Mouse (Mus musculus) liver, embryonic 12.5 days (tissue): ENCODE data around the gene Scube2. TPM values are rescaled to one million over a fixed set of nuclear protein-coding genes. Genes with fewer than 3 reads are reported as not detected.

Experiments used
- ATAC-seq: fragments of 200-750 bp; cut with Nextera tagmentation; 2 replicates; pipeline ENCODE4 v1.8.0; 2017; ENCODE audit warnings: moderate number of reproducible peaks, mild to moderate bottlenecking, moderate library complexity
- H3K27ac ChIP-seq: fragments of 300-500 bp; sonication (generic); 2 replicates; pipeline ENCODE4 v1.5.1; 2016; ENCODE audit warnings: mild to moderate bottlenecking
- H3K27me3 ChIP-seq: fragments of 300-500 bp; sonication (generic); replicated peaks from 2 replicates; pipeline ENCODE4 v1.6.1; 2016; ENCODE audit warnings: mild to moderate bottlenecking, moderate library complexity
- H3K36me3 ChIP-seq: fragments of 300-500 bp; sonication (generic); 2 replicates; pipeline ENCODE4 v1.6.1; 2016; ENCODE audit warnings: mild to moderate bottlenecking, moderate library complexity
- H3K4me1 ChIP-seq: fragments of 300-500 bp; sonication (generic); 2 replicates; pipeline ENCODE4 v1.6.1; 2016
- H3K4me2 ChIP-seq: fragments of 300-500 bp; sonication (generic); 2 replicates; pipeline ENCODE4 v1.6.1; 2016; ENCODE audit warnings: mild to moderate bottlenecking, moderate library complexity
- H3K4me3 ChIP-seq: fragments of 300-500 bp; sonication (generic); 2 replicates; pipeline ENCODE4 v1.5.1; 2016; ENCODE audit warnings: mild to moderate bottlenecking, moderate library complexity
- H3K9ac ChIP-seq: fragments of 300-500 bp; sonication (generic); 2 replicates; pipeline ENCODE4 v1.6.1; 2016; ENCODE audit warnings: mild to moderate bottlenecking, moderate library complexity
- H3K9me3 ChIP-seq: fragments of 300-500 bp; sonication (generic); replicated peaks from 2 replicates; pipeline ENCODE4 v1.6.1; 2016; ENCODE audit warnings: mild to moderate bottlenecking, moderate library complexity
- WGBS: fragments of 180-500 bp; shearing (Covaris S2); methylation state at CpG from one replicate; pipeline ENCODE4 v1.1.7; 2016; ENCODE audit not compliant: insufficient replicate concordance; 5-methylcytosine and 5-hydroxymethylcytosine counted together
- polyA plus RNA-seq: library from polyadenylated mRNA; unstranded; fragments of >200 nt; fragmentation: Nextera tagmentation; extraction: Ambion mirVana; gene quantifications from 2 replicates; pipeline ENCODE4 v1.2.1, GENCODE M21; 2016

The Scube2 gene
- 0.04 and 0.19 TPM in 2 replicates for polyA plus RNA-seq

DNA sequence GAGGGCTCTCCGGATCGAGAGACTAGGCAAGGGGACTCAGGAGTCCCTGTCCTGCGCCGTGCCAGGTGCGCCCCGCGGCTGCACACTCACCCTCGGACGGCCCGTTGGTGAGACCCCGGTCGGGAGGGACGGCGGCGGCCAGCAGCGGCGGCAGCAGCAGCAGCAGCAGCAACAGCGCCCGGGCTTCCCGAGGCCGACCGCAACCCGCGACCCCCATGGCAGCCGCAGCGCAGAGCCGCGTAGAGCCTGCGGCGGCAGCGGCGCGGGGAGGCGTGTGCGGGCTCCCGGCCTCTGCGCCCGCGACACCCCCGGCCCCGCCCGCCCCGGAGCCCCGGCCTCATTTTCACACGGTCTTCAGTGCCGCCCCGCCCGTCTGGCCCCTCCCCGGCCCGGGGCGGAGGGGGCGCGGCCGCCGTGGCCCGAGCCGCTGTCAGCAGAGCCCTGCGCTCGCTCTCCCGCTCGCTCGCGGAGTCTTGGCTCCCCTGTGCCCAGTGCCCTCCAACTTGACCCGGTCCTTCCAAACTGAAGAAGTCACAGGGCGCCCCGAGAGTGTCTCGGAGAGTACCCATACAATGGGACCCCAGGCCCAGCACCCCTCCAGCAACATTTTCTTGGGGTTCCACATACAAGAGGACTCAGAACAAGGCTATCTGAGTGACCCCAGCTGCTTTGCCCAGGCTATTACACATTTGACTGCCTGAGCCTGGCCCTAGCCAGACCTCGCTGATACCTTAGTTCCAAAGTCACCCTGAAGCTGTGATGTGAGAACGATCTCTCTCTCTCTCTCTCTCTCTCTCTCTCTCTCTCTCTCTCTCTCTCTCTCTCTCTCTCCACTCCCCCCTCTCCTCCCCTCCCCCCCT lies at the start of gene Scube2:
Gene Scube2, minus strand, starts transcription at position 310 of the 860 bp plus-strand sequence.
- Histone ChIP-seq H3K27me3 (peaks cover 78% of the 10 kb centered on the region), H3K9me3 (no peaks in the 10 kb centered on the region), H3K4me1 (peaks cover 12% of the 10 kb centered on the region), H3K4me2 (peak within 1 kb of the TSS; percentile 90), H3K4me3 (peak within 1 kb of the TSS; percentile 59), H3K9ac (peak within 1 kb of the TSS; percentile 45), H3K36me3 (no peaks in the 10 kb centered on the region), H3K27ac (no peak within 1 kb of the TSS)
- WGBS = 3% methylated on average over 51 of the region's 69 CpGs
- ATAC-seq = peak; percentile 62

DNA sequence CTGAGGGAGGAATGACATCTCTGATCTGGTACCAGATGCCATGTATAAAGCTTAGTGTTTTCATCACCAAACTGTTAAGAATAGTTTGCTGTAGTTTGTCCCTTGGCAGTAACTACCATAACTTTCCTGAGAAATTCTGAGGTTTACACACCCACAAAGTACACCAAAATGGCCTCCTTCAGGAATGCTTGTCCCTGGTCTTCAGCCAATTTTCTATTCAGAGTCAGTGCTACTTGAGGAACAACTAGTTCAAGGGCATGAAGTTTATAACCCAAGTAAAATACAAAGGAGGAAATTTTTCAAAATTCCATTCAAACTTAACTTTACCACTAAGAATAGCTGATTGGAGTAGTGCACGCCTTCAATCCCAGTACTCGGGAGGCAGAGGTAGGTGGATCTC lies 40.7 kb upstream of the Scube2 start:
- Histone ChIP-seq H3K36me3 (peaks cover 89% of the 10 kb centered on the region), H3K4me3 (no peak overlapping the region), H3K9me3 (no peaks in the 10 kb centered on the region), H3K27ac (no peak overlapping the region), H3K27me3 (no peaks in the 10 kb centered on the region), H3K4me2 (no peak overlapping the region), H3K9ac (no peak overlapping the region), H3K4me1 (no peaks in the 10 kb centered on the region)
- no peak for ATAC-seq
- WGBS = 77% methylated on average over 2 of the region's 2 CpGs

DNA sequence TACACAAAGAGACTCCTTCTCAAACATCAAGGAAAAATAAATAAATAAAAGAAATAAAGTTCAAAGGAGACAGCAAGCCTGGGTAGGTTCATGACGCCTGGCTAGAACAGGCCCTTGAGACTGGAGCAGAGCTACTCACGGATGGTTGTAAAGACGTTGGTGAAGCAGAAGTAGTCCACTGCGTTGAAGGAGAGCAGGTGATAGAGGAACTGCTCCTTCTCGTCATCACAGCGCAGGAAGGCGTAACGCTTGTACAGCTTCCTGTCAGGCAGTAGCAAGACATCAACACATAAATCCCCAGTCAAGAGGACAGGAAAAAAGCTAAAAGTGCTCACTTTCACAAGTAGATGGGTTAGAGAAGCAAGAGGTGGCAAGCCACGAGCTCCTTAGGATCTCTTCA lies 35.4 kb upstream of the Scube2 start:
- Histone ChIP-seq H3K36me3 (peaks cover 99% of the 10 kb centered on the region), H3K27me3 (no peaks in the 10 kb centered on the region)

DNA sequence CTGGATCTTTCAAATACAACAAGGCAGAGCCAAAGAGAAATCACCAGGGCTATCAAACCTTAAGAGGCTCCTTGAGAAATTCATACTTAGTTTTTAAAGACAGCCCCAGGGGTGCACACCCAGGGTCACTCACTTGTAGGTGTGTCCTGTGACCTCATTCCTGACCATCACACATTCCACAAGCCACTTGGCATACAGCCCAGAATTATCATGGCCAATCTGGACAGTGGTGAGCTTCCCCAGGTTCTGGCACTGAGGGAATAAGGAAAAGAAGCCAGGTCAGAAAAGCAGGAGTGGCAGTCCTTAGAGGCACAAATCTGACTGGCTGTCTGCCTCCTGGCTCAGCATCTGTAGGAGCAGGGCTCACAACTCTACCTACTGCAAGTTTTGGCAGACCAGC lies 33.4 kb upstream of the Scube2 start:
- no peaks in the 10 kb centered on the region for H3K27me3 ChIP-seq
- ATAC-seq = no peak
- H3K9me3 ChIP-seq = no peaks in the 10 kb centered on the region
- no peak overlapping the region for H3K27ac ChIP-seq
- no peaks in the 10 kb centered on the region for H3K4me1 ChIP-seq
- H3K9ac ChIP-seq = no peak overlapping the region
- peaks cover 99% of the 10 kb centered on the region for H3K36me3 ChIP-seq
- no peak overlapping the region for H3K4me3 ChIP-seq
- H3K4me2 ChIP-seq = no peak overlapping the region

More for the DNA sequence above, 35.4 kb upstream of the Scube2 start:
- no peak for ATAC-seq
- Histone ChIP-seq H3K4me2 (no peak overlapping the region), H3K4me3 (no peak overlapping the region), H3K9me3 (no peaks in the 10 kb centered on the region), H3K27ac (no peak overlapping the region), H3K4me1 (no peaks in the 10 kb centered on the region), H3K9ac (no peak overlapping the region)
- WGBS = 64% methylated on average over 9 of the region's 9 CpGs

DNA sequence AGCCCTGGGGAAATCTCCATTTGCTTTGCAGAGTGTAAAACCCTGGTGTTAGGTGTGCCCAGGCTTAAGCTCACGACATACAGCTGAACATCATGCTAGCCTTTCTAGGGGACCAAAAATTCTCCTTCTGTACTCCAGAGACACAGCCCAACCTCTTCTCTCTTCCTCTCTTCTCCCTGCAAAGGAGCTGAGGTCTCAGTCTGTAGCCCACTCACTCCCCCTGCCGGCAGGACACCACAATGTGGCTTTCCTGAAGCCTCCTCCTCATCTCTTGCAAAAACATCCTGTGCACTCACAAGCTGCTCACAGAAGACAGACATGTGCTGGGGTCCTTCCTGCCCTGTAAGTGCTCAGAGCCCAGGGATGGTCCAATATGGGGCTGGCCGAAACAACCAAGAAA lies 27.1 kb upstream of the Scube2 start:
- H3K4me2 ChIP-seq = no peak overlapping the region
- H3K27me3 ChIP-seq = no peaks in the 10 kb centered on the region
- H3K27ac ChIP-seq = no peak overlapping the region
- H3K9me3 ChIP-seq = no peaks in the 10 kb centered on the region
- peaks cover 52% of the 10 kb centered on the region for H3K36me3 ChIP-seq
- H3K4me1 ChIP-seq = no peaks in the 10 kb centered on the region
- 38% methylated on average over 3 of the region's 3 CpGs for WGBS
- no peak overlapping the region for H3K9ac ChIP-seq
- ATAC-seq = 0 out of 2 replicates have a peak, but pooled peaks have one; percentile 27
- H3K4me3 ChIP-seq = no peak overlapping the region

DNA sequence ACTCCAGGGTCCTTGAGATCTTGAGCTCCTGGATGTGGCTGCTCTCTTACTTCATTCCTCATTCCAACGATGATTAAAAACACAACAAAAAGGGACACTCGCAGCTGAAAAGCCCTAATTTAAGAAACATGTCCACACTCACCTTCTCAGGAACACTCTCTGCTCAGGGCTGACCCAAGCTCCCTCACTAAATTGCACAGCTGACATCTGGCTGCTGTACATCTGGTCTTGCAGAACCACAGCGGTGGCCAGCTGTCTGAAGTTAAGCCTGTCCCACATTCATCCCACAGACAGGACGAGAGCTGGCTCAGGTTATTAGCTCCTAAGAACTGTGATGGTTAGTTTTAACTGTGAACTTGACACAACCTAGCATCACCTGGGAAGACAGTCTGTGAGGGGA lies 26.3 kb upstream of the Scube2 start:
- no peak overlapping the region for H3K9ac ChIP-seq
- 86% methylated on average over 4 of the region's 4 CpGs for WGBS
- no peak overlapping the region for H3K4me3 ChIP-seq
- no peaks in the 10 kb centered on the region for H3K27me3 ChIP-seq
- no peak for ATAC-seq
- H3K4me2 ChIP-seq = no peak overlapping the region
- no peaks in the 10 kb centered on the region for H3K4me1 ChIP-seq
- no peaks in the 10 kb centered on the region for H3K9me3 ChIP-seq
- H3K36me3 ChIP-seq = peaks cover 48% of the 10 kb centered on the region
- no peak overlapping the region for H3K27ac ChIP-seq

DNA sequence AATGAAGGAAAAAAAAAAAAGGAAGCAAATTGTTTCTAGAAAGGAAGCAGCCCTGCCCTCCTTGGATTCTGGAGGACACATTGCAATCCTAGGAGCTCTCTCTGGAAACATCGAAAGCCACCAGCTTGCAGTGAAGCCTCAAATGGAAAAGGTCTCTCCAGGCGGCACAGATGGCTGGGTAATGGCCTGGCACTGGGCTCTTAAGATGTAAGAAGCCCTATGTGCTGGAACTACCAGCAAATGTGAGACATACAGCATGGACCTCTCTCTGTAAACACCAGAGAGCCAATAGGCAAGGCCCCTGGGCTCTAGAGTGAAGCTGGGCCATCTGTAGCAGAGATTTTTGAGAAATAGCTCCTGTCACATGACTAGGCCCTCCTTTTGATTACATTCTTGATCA lies 24.8 kb upstream of the Scube2 start:
- Histone ChIP-seq H3K27me3 (no peaks in the 10 kb centered on the region), H3K27ac (no peak overlapping the region), H3K9me3 (no peaks in the 10 kb centered on the region), H3K4me2 (no peak overlapping the region), H3K4me3 (no peak overlapping the region), H3K9ac (no peak overlapping the region), H3K4me1 (no peaks in the 10 kb centered on the region), H3K36me3 (peaks cover 35% of the 10 kb centered on the region)
- no peak for ATAC-seq
- 69% methylated on average over 2 of the region's 2 CpGs for WGBS

DNA sequence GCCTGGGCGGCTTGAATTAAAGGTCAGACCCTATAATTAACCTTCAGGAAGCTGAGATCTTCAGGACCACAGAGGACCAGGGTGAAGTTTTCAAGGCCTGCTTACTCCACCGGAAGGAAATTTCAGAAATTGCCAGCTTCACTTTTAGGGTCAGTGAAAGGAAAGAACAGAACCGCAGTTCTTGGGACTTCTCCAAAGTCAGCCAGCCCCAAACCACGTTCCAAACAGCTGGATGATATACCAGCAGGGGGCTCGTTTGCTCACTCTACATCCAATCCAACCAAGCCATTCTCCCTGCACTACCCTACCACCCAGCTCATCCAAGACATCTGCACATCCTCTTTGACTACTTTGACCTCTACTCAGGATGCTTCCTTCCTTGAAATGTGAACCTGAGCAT lies 23.8 kb upstream of the Scube2 start:
- ATAC-seq = no peak

DNA sequence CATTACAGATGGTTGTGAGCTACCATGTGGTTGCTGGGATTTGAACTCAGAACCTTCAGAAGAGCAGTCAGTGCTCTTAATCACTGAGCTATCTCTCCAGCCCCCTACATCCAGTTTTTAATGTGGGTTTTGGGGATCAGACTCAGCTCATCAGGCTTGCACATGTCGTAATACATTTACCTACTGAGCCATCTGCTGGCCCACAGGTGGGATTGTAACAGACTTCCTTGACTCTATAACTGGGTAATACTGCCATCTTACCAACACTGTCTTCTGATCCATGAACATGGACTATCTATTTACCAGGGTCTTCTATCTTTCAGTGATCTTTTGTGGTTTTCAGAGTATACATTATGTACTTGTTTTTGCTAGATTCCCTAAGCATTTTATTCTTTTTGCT lies 20.8 kb upstream of the Scube2 start:
- no peak overlapping the region for H3K27ac ChIP-seq
- H3K4me2 ChIP-seq = no peak overlapping the region
- no peak overlapping the region for H3K4me3 ChIP-seq
- H3K36me3 ChIP-seq = peaks cover 5% of the 10 kb centered on the region; the same call in 1 of the 2 replicates
- H3K9me3 ChIP-seq = no peaks in the 10 kb centered on the region
- H3K4me1 ChIP-seq = no peaks in the 10 kb centered on the region
- 81% methylated on average over 1 of the region's 1 CpGs for WGBS
- no peak overlapping the region for H3K9ac ChIP-seq
- ATAC-seq = no peak
- H3K27me3 ChIP-seq = no peaks in the 10 kb centered on the region

More for the DNA sequence above, 23.8 kb upstream of the Scube2 start:
- H3K9ac ChIP-seq = no peak overlapping the region
- H3K36me3 ChIP-seq = peaks cover 26% of the 10 kb centered on the region
- H3K4me3 ChIP-seq = no peak overlapping the region
- H3K27ac ChIP-seq = no peak overlapping the region
- H3K9me3 ChIP-seq = no peaks in the 10 kb centered on the region
- H3K4me1 ChIP-seq = no peaks in the 10 kb centered on the region
- no peak overlapping the region for H3K4me2 ChIP-seq
- WGBS = 46% methylated on average over 5 of the region's 5 CpGs
- no peaks in the 10 kb centered on the region for H3K27me3 ChIP-seq

DNA sequence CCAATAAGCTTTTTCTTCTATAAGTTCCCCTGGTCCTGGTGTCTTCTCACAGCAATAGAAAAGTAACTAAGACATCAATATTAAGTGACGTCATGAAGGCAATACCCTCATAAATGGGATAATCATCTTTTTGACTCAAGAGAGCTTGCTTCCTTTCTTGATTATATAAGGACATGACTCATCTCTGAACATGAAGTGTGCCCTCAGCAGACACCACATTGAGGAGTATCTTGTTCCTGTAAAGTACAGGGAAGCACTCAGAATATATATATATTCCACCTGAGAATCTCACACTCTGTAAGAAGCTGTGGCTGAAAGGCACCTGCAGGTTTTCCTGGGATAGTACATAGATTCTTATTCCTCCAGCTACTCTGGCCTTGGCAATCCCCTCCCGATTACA lies 17.1 kb upstream of the Scube2 start:
- Histone ChIP-seq H3K9me3 (no peaks in the 10 kb centered on the region), H3K4me1 (no peaks in the 10 kb centered on the region), H3K36me3 (peaks cover 5% of the 10 kb centered on the region; the same call in 1 of the 2 replicates), H3K27me3 (peaks cover 6% of the 10 kb centered on the region), H3K4me3 (no peak overlapping the region), H3K4me2 (no peak overlapping the region), H3K27ac (no peak overlapping the region), H3K9ac (no peak overlapping the region)
- ATAC-seq = no peak
- 80% methylated on average over 2 of the region's 2 CpGs for WGBS

DNA sequence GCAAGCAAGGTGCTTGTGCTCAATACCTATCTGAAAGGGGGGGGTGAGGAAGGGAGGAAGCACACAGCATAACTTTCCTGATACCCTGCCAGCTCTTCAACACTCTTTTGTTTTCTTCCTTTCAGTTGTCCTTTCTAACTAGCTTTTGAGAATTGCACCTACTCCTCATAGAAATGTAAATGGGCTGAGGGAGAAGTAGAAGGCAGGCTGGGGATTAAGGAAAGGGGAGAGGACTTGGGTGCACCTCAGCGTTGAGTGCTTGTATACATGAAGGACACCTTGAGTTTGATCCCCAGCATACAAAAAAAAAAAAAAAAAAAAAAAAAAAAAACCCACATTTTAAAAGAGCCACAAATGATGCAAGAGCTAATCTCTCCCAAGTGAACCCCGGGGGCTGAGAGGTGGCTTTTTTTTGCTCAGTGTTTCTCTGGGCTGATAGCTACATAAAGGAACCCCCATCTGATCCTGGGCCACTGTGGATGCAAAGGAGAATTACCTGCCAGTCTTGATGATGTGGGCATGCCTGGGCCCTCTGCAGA lies 16.2 kb upstream of the Scube2 start:
- WGBS = 36% methylated on average over 2 of the region's 2 CpGs
- H3K4me3 ChIP-seq = no peak overlapping the region
- no peak for ATAC-seq
- H3K36me3 ChIP-seq = peaks cover under 1% of the 10 kb centered on the region; the same call in 1 of the 2 replicates
- H3K27me3 ChIP-seq = peaks cover 6% of the 10 kb centered on the region
- H3K4me2 ChIP-seq = no peak overlapping the region
- H3K27ac ChIP-seq = no peak overlapping the region
- no peak overlapping the region for H3K9ac ChIP-seq
- no peaks in the 10 kb centered on the region for H3K9me3 ChIP-seq
- no peaks in the 10 kb centered on the region for H3K4me1 ChIP-seq

DNA sequence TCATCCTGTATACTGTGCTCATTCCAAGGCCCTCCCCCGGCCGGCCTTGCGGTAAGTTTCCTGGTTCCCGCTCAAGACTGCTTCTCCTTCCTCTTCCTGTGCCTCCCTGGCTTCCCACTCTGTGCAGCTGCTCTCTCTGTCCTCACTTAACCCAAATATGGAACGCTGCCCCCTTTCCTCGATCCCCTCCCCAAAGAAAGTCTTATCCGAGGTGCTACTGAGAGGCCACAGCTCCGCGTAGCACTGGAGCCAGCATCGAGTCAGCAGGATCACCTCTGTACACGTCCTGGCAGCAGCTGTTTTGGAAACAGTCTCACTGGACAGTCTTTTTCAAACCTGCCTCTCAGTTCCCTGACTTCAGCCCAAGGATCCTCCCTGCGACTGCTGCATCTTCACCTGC lies 13.7 kb upstream of the Scube2 start:
- H3K9ac ChIP-seq = no peak overlapping the region
- peaks cover 16% of the 10 kb centered on the region for H3K27me3 ChIP-seq
- no peaks in the 10 kb centered on the region for H3K4me1 ChIP-seq
- H3K4me2 ChIP-seq = no peak overlapping the region
- H3K9me3 ChIP-seq = no peaks in the 10 kb centered on the region
- no peak for ATAC-seq
- H3K27ac ChIP-seq = no peak overlapping the region
- no peak overlapping the region for H3K4me3 ChIP-seq
- WGBS = 42% methylated on average over 12 of the region's 12 CpGs
- H3K36me3 ChIP-seq = no peaks in the 10 kb centered on the region
